In genomic region chr2:84826488-84827282, GRCm38 (mm10) we compare ENCODE assay signal across 8 mouse cellular contexts. TPM values are rescaled to one million over a fixed set of nuclear protein-coding genes. Genes with fewer than 3 reads are reported as not detected.
DNase-seq lines count a peak whose midpoint lies in the region; ATAC-seq lines count a peak whose summit lies in the region.

Timm10 (plus strand) TSS chr2:84826997.

- DNase-seq in A20 (ENCODE audit: low read depth, low spot score), result peak; percentile 95
- DNase-seq in brain, adult 2 months (ENCODE audit: low read depth, low spot score), result peak; percentile 98
- DNase-seq in heart, embryonic 10.5 days (ENCODE audit: low spot score), result peak; percentile 97
- DNase-seq in liver, result peak; percentile 90
- DNase-seq in spleen, postnatal 4 days (ENCODE audit: low spot score in 2 of 2), result peak; percentile 82 to 87

- no peaks in the 10 kb centered on the region for H3K9me3 ChIP-seq in heart, embryonic 10.5 days
- H3K9me3 ChIP-seq in kidney, embryonic 15.5 days (replicated peaks), result no peaks in the 10 kb centered on the region

- WGBS in heart, embryonic 10.5 days, result under 1% methylated on average over 34 of the region's 34 CpGs
- WGBS in kidney, embryonic 15.5 days, result under 1% methylated on average over 34 of the region's 34 CpGs

- peak within 1 kb of the TSS; percentile 86 for H3K27ac ChIP-seq in heart, embryonic 10.5 days
- H3K27ac ChIP-seq in kidney, embryonic 15.5 days, result 0 out of 2 replicates have a peak within 1 kb of the TSS, but pooled peaks have one; percentile 34

- H3K4me3 ChIP-seq in heart, embryonic 10.5 days, result peak within 1 kb of the TSS; percentile 78
- peak within 1 kb of the TSS; percentile 65 for H3K4me3 ChIP-seq in kidney, embryonic 15.5 days (replicated peaks)

- peak within 1 kb of the TSS; percentile 85 for H3K4me2 ChIP-seq in kidney, embryonic 15.5 days

- no peaks in the 10 kb centered on the region for H3K27me3 ChIP-seq in heart, embryonic 10.5 days (ENCODE audit: insufficient read depth, poor library complexity, severe bottlenecking)
- H3K27me3 ChIP-seq in kidney, embryonic 15.5 days, result no peaks in the 10 kb centered on the region

- H3K36me3 ChIP-seq in heart, embryonic 10.5 days, result peaks cover 25% of the 10 kb centered on the region
- peaks cover 19% of the 10 kb centered on the region for H3K36me3 ChIP-seq in kidney, embryonic 15.5 days

- H3K4me1 ChIP-seq in heart, embryonic 10.5 days, result peaks cover 15% of the 10 kb centered on the region
- H3K4me1 ChIP-seq in kidney, embryonic 15.5 days, result peaks cover 14% of the 10 kb centered on the region

- peak within 1 kb of the TSS; percentile 69 for H3K9ac ChIP-seq in kidney, embryonic 15.5 days

- peak; percentile 82 for ATAC-seq in erythroblast, adult 5-6 weeks (replicated peaks; ENCODE audit: low FRiP score, poor library complexity, severe bottlenecking)
- peak; percentile 90 for ATAC-seq in kidney, embryonic 15.5 days (replicated peaks; ENCODE audit: low FRiP score)
- ATAC-seq in monocyte, adult 5-6 weeks (replicated peaks; ENCODE audit: insufficient number of reproducible peaks, low FRiP score, low TSS enrichment, poor library complexity, severe bottlenecking), result peak; percentile 93

RNA-seq across cellular contexts. Expression of gene Timm10, which starts in this region (rescaled TPM):
- 28.6 and 43.9 TPM in 2 replicates for total RNA-seq in erythroblast, adult 5-6 weeks (2015; ENCODE audit: low replicate concordance)
- 5.2 and 22.2 TPM in 2 replicates for total RNA-seq in erythroblast, adult 5-6 weeks (2017; ENCODE audit: low replicate concordance)
- 82.9 and 92.9 TPM in 2 replicates for polyA plus RNA-seq in heart, embryonic 10.5 days (2016; fragmentation: Nextera tagmentation; extraction: Ambion mirVana)
- 54.2 and 54.4 TPM in 2 replicates for polyA plus RNA-seq in kidney, embryonic 15.5 days (2015; fragmentation: Nextera tagmentation; extraction: Ambion mirVana)
- total RNA-seq in monocyte, adult 5-6 weeks (2017), result 11.3 to 21.0 TPM (median 16.2 TPM) in 3 replicates

Comparison
In these comparisons a context has a peak if more than half of its experiments do, and no peak if none do; other contexts are left out.
1. Peak in every context shown above with its lines: DNase-seq, ATAC-seq, H3K4me3 ChIP-seq and H3K27ac ChIP-seq.